Mouse (Mus musculus) CH12.LX (cell line): ENCODE data around the gene Scpep1.

Experiments
- CTCF ChIP-seq, 2 experiments: IDR thresholded peaks in 1 of 2; conservative IDR thresholded peaks in 1 of 2; 2 replicates each; pipeline ENCODE4 v1.5.1; 2011 to 2012; ENCODE audit warnings: low read depth in 2 of 2, low read length in 2 of 2, improper control_type of control experiment in 1 of 2, inconsistent platforms in 1 of 2, mild to moderate bottlenecking in 1 of 2, moderate library complexity in 1 of 2
- E2F4 ChIP-seq: IDR thresholded peaks from 2 replicates; pipeline ENCODE4 v1.6.1; 2011; ENCODE audit warnings: low read depth, low read length, improper control_type of control experiment; ENCODE audit not compliant: insufficient replicate concordance
- EP300 ChIP-seq: IDR thresholded peaks from 2 replicates; pipeline ENCODE4 v1.6.1; 2011; ENCODE audit warnings: low read length, improper control_type of control experiment
- GABPA ChIP-seq: IDR thresholded peaks from 2 replicates; pipeline ENCODE4 v1.6.1; 2012; ENCODE audit warnings: low read depth, low read length, improper control_type of control experiment, inconsistent platforms; ENCODE audit not compliant: insufficient replicate concordance
- JUND ChIP-seq: conservative IDR thresholded peaks from 2 replicates; pipeline ENCODE4 v1.6.1; 2011; ENCODE audit warnings: low read depth, low read length, improper control_type of control experiment
- MYC ChIP-seq: IDR thresholded peaks from 2 replicates; pipeline ENCODE4 v1.6.1; 2011; ENCODE audit warnings: low read depth, mild to moderate bottlenecking, improper control_type of control experiment, low read length
- POLR2A ChIP-seq: IDR thresholded peaks from 2 replicates; pipeline ENCODE4 v1.6.1; 2011; ENCODE audit warnings: low read depth, mild to moderate bottlenecking, improper control_type of control experiment, low read length
- SMC3 ChIP-seq: IDR thresholded peaks from 2 replicates; pipeline ENCODE4 v1.6.1; 2011; ENCODE audit warnings: low read depth, low read length, improper control_type of control experiment

DNA sequence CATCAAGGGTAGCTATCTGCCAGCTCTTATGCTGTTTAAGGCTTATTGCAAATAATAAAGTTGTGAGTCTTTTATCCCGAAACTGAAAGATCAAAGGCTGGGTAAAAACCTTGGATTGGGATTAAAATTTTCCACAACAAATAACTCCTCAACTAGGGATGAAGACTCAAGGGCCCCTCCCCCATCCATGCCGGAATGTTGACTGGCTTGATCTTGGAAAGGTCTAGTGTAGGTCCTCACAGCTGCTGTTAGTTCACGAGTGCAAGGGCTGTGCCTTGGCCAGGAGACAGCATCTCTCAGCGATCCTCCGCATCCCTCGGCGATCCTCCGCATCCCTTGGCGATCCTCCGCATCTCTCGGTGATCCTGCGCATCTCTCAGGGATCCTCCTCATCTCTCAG is 77.3 kb downstream of the Scpep1 start:
- no peak for TF ChIP-seq E2F4
- TF ChIP-seq POLR2A = no peak
- TF ChIP-seq CTCF (conservative IDR thresholded peaks at IDR 0.05 in 1 of 2, IDR thresholded peaks at IDR 0.05 in 1 of 2; ENCODE audit: low read depth in 2 of 2, low read length in 2 of 2) = no peak
- TF ChIP-seq MYC = no peak
- TF ChIP-seq SMC3 = no peak
- no peak for TF ChIP-seq JUND
- TF ChIP-seq EP300 = no peak
- no peak for TF ChIP-seq GABPA
